Mouse (Mus musculus) frontal cortex, postnatal 36 days (tissue): Measurements from ENCODE around the gene Utp14b.

Experiments used
- DNase-seq, 2 experiments: peaks; one replicate each; pipeline ENCODE4 v3.0.0; 2022; ENCODE audit warnings: low spot score in 2 of 2

The Utp14b gene

GRCm38 (mm10) chr1:78686872-78687271 is 29.0 kb downstream of the Utp14b start:
- DNase-seq = peak in 1 of 2 experiments; percentile 33

GRCm38 (mm10) chr1:78688149-78688548 is 30.3 kb downstream of the Utp14b start:
- no peak for DNase-seq

DNA sequence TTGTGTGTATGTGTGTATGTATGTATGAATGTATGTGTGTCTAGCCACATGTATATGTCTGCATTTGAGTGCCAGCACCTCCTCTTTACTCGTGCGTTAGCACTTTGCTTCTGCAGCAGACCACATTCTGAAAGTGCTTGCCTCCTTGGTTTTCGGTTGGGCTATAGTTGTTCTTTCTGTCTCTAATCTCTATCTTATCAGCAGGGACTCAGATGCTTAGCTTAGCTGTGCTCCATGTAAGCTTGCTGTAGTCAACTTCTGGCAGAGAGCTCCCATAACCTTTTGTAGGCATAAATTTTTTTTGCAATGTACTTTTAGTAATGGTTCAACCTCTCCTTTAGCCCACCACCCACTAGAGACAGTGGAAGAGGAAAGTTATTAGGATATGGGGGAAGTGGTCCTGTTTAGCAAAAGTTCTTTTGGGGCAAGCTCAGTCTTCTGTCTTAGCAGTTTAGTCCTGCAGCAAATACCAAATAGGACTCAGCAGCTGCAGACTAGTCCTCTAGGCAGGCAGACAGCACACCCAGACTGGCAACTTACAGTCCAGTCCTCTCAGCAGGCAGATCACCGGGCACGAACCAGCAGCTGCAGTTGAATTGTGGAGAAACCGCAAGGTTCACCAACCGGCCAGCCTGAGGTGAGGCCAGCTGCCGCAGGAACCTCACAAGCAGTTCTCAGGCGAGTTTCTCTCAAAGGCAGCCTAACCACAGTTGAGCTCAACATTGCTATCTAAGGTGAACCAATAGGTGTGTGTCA is 36.8 kb downstream of the Utp14b start:
- DNase-seq = no peak

DNA sequence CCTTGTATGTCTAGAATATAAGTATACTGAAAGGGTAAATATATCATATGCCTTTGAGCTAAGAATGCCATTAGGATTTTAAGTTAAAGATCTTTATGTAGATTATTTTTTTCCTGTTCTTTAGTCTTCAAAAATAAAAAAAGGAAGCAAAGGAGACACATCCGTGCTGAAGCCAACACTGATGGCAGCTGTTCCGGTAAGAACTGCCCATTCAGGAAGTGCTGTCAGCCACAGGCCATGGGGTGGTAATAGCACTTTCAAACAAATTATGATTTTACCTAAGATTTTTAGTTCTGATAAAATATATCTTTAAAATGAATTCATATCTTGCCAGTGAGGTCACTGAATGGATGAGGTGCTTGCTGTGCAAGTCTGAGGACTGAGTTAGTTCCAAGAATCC is 38.5 kb downstream of the Utp14b start:
- DNase-seq = no peak

- DNase-seq = no peak
Measured at GRCm38 (mm10) chr1:78696903-78697302, 39.1 kb downstream of the Utp14b start.

GRCm38 (mm10) chr1:78698138-78698537 is 40.3 kb downstream of the Utp14b start:
- no peak for DNase-seq

DNA sequence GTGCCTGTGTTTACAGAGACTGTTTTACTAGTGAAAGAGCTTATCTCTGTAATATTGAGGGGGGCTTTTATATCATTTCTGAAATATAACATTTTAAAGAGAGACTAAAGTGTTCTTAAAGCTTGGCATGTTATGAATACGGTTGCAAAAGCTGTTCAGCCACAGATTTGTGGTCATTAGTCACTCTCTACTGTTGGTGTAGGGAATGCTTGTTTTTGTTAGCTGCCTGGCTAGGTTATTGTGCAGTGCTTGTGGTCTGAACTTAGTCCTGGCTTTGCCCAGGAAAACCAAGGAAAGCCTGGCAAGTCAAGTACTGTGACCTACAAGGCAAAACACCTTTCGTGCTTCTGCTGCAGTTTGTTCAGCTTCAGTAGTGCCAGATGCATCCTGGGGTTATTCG is 43.9 kb downstream of the Utp14b start:
- DNase-seq = no peak

DNA sequence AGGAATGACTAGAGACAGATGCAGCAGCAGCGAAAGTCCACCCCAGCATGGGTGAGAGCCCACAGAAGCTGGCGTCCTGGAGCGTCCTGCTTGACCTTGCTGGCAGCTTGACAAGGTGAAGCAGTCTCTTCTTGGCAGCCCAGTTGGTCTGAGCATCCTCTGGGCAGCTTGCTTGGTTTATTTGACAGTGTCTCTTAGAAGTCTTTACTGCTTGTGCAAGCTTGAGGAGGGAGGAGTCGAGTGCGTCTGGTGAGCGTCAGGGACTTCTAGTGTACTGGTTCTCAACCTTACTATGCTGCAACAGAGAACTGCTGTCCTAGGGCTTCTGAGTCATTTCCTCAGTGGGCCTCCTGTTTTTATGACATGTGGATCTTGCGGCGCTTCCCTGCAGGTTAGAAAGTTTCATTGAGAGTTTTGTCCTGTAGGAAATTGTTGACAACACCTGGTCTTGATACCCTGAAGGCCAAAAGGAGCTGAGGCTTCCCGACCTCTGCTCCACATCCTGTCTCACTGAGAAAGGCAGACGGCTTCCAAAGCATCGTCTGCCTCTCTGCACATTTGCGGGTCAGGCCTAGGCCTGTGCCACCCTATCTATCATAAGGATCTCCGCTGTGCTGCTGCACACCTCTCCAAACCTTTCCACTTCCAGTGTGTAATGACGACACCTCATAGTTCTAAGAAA is 44.6 kb downstream of the Utp14b start:
- DNase-seq = no peak

DNA sequence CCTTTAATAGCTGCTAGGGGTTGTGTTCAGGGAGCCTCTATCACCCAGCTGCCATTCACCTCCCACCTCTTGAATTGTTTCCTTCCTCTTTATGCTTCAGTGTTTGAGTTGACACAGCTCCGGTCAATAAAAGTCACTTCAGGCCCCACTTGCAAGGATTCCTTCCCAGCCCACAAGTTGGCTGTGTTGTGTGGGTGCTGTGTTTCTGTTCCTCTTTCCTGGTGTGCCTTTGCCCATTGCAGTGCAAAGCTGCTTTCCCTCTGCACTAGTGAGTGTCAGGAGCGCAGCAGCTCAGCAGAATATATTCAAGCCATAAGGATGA is 45.1 kb downstream of the Utp14b start:
- no peak for DNase-seq

DNA sequence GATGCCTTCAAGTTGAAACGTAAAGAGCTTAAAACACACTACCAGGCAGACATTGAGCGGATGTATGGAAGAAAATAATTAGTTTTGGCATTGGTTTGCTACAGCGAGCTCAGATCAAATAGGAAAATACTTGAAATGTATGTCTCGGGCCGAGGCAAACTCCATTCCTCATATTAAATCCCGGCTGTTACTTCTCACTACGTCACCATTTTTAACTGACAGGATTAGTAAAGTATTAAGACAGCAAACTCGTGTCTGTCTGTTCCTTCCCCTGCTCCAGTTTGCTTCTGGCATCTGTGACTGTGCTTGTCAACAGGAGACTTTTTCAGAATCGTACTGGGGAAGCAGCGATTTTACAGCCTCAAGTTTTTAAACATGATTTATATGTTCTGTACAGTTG is 48.5 kb downstream of the Utp14b start:
- no peak for DNase-seq

DNA sequence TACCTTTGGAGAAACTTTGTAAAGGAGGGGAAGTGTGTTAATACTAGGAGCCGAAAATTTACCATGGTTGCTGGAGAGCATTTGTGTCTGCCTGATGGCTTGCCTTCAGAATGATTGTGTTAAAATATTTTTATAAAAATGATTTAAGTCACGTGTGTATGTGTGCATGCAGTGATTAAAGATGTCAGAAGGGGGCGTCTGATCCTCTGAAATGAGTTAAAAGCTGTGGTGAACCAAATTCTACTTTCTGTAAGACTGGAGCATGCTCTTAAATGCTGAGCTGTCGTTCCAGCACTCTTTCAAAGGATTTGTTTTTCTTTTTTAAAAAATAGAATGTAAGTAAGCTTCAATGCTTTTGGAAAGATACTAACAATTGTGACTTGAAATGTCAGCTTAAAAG is 49.4 kb downstream of the Utp14b start:
- peak in 1 of 2 experiments; percentile 43 for DNase-seq

GRCm38 (mm10) chr1:78710026-78710425 is 52.2 kb downstream of the Utp14b start:
- no peak for DNase-seq

- DNase-seq = no peak
Measured at GRCm38 (mm10) chr1:78710613-78711329, 52.9 kb downstream of the Utp14b start.
